Mouse (Mus musculus) gastrocnemius, postnatal 25 days (tissue): ENCODE measurements around the gene Vpreb1. TPM values are rescaled to one million over a fixed set of nuclear protein-coding genes. Genes with fewer than 3 reads are reported as not detected.

Experiments
- DNase-seq: peaks from one replicate; pipeline ENCODE4 v3.0.0; 2022
- long read RNA-seq, 2 experiments: library from polyadenylated mRNA; stranded (forward); transcript quantifications; one replicate each; pipeline ENCODE4 v2.0.0; 2021
- total RNA-seq, 2 experiments: library from RNA; stranded (reverse); gene quantifications; 1 replicate in 1 of 2; 2 replicates in 1 of 2; pipeline ENCODE4 v1.2.3; 2021

Gene Vpreb1
- total RNA-seq: not detected
- long read RNA-seq, experiment 1: 0 reads
- long read RNA-seq, experiment 2, partial matches to known transcripts: 0 of 1 reads
- long read RNA-seq, experiment 2, other reads (novel, unspliced or antisense): 1 of 1 reads

- peak; percentile 87 for DNase-seq
Observed at GRCm38 (mm10) chr16:16870617-16871331, at the start of gene Vpreb1, which contains the start of gene Top3b. TSS of gene Vpreb1 (minus strand) at chr16:16870843. TSS of gene Top3b (plus strand) at chr16:16870736.

- DNase-seq: no peak
Observed at GRCm38 (mm10) chr16:16918441-16919117, 47.9 kb upstream of the Vpreb1 start.

- no peak for DNase-seq
Observed at GRCm38 (mm10) chr16:16913440-16913839, 42.8 kb upstream of the Vpreb1 start.

GRCm38 (mm10) chr16:16911641-16912597, 41.3 kb upstream of the Vpreb1 start:
- DNase-seq: peak; percentile 72

- peak; percentile 71 for DNase-seq
Observed at GRCm38 (mm10) chr16:16907799-16908198, 37.2 kb upstream of the Vpreb1 start.

- no peak for DNase-seq
Observed at GRCm38 (mm10) chr16:16903188-16903587, 32.5 kb upstream of the Vpreb1 start.

- no peak for DNase-seq
Observed at GRCm38 (mm10) chr16:16902329-16902728, 31.7 kb upstream of the Vpreb1 start.

GRCm38 (mm10) chr16:16897056-16897584, 26.5 kb upstream of the Vpreb1 start:
- DNase-seq: no peak

GRCm38 (mm10) chr16:16896382-16897055, 25.9 kb upstream of the Vpreb1 start, which contains the start of gene Ppm1f:
TSS of gene Ppm1f (plus strand) at chr16:16896469.
- DNase-seq: peak; percentile 91

- DNase-seq: no peak
Observed at GRCm38 (mm10) chr16:16896015-16896381, 25.4 kb upstream of the Vpreb1 start.

GRCm38 (mm10) chr16:16892366-16892765, 21.7 kb upstream of the Vpreb1 start:
- DNase-seq: no peak

GRCm38 (mm10) chr16:16888341-16888740, 17.7 kb upstream of the Vpreb1 start:
- no peak for DNase-seq

GRCm38 (mm10) chr16:16879025-16879424, 8.4 kb upstream of the Vpreb1 start:
- no peak for DNase-seq

GRCm38 (mm10) chr16:16870241-16870616, 414 bp downstream of the Vpreb1 start:
- no peak for DNase-seq

GRCm38 (mm10) chr16:16865696-16866561, 4.7 kb downstream of the Vpreb1 start:
- peak; percentile 23 for DNase-seq

GRCm38 (mm10) chr16:16865217-16865616, 5.4 kb downstream of the Vpreb1 start:
- DNase-seq: no peak

GRCm38 (mm10) chr16:16863978-16864377, 6.7 kb downstream of the Vpreb1 start, which contains the start of gene Igll1:
TSS of gene Igll1 (minus strand) at chr16:16863985.
- DNase-seq: no peak

- no peak for DNase-seq
Observed at GRCm38 (mm10) chr16:16862288-16862687, 8.4 kb downstream of the Vpreb1 start.

GRCm38 (mm10) chr16:16856731-16857476, 13.7 kb downstream of the Vpreb1 start:
- DNase-seq: no peak
